Mouse (Mus musculus) cerebellum, adult 9-11 months (tissue): ENCODE measurements around the gene Magi1.

Source experiments
- DNase-seq: peaks from one replicate; pipeline ENCODE4 v3.0.0; 2022

Gene Magi1

GRCm38 (mm10) chr6:93870023-93870422 is 413.7 kb downstream of the Magi1 start:
- DNase-seq = no peak

- no peak for DNase-seq
These were observed 421.5 kb downstream of the Magi1 start for GRCm38 (mm10) chr6:93862263-93862662.

- no peak for DNase-seq
These were observed 426.9 kb downstream of the Magi1 start for GRCm38 (mm10) chr6:93856783-93857182.

- peak; percentile 52 for DNase-seq
These were observed 427.7 kb downstream of the Magi1 start for GRCm38 (mm10) chr6:93855806-93856641.

- DNase-seq = no peak
These were observed 434.6 kb downstream of the Magi1 start for GRCm38 (mm10) chr6:93848942-93849790.

- DNase-seq = no peak
These were observed 438.2 kb downstream of the Magi1 start for GRCm38 (mm10) chr6:93845498-93845897.

- no peak for DNase-seq
These were observed 438.6 kb downstream of the Magi1 start for GRCm38 (mm10) chr6:93845080-93845479.

- DNase-seq = peak; percentile 76
These were observed 439.1 kb downstream of the Magi1 start for GRCm38 (mm10) chr6:93844576-93844975.

GRCm38 (mm10) chr6:93838398-93838797 is 445.3 kb downstream of the Magi1 start:
- DNase-seq = no peak

- DNase-seq = no peak
These were observed 447.1 kb downstream of the Magi1 start for GRCm38 (mm10) chr6:93836585-93836984.

GRCm38 (mm10) chr6:93835211-93835610 is 448.5 kb downstream of the Magi1 start:
- DNase-seq = no peak

- DNase-seq = no peak
These were observed 455.5 kb downstream of the Magi1 start for GRCm38 (mm10) chr6:93828262-93828661.

- DNase-seq = no peak
These were observed 456.8 kb downstream of the Magi1 start for GRCm38 (mm10) chr6:93826875-93827274.

GRCm38 (mm10) chr6:93822221-93822897 is 461.4 kb downstream of the Magi1 start:
- no peak for DNase-seq

- DNase-seq = no peak
These were observed 462.2 kb downstream of the Magi1 start for GRCm38 (mm10) chr6:93821512-93821911.

- DNase-seq = peak; percentile 98
These were observed 463.8 kb downstream of the Magi1 start for GRCm38 (mm10) chr6:93819888-93820287.

- DNase-seq = peak; percentile 43
These were observed 464.4 kb downstream of the Magi1 start for GRCm38 (mm10) chr6:93819282-93819681.

GRCm38 (mm10) chr6:93818494-93818893 is 465.2 kb downstream of the Magi1 start:
- DNase-seq = no peak

GRCm38 (mm10) chr6:93805407-93805936 is 478.2 kb downstream of the Magi1 start:
- peak; percentile 76 for DNase-seq

- no peak for DNase-seq
These were observed 481.3 kb downstream of the Magi1 start for GRCm38 (mm10) chr6:93802390-93802789.

GRCm38 (mm10) chr6:93800465-93800864 is 483.3 kb downstream of the Magi1 start:
- no peak for DNase-seq

- DNase-seq = no peak
These were observed 491.2 kb downstream of the Magi1 start for GRCm38 (mm10) chr6:93792309-93793215.
